Mouse (Mus musculus) cortical plate, adult 2 months (tissue): ENCODE data around the gene St3gal3.

Source experiments
- CTCF ChIP-seq: fragments of 200-500 bp; IDR thresholded peaks from 2 replicates; pipeline ENCODE4 v1.5.1; 2011; ENCODE audit warnings: mild to moderate bottlenecking, control low read depth, low read length; ENCODE audit not compliant: insufficient read depth; ENCODE audit errors: extremely low read depth
- POLR2A ChIP-seq: fragments of 200-500 bp; IDR thresholded peaks from 2 replicates; pipeline ENCODE4 v1.6.1; 2011; ENCODE audit warnings: mild to moderate bottlenecking, low read length, control low read depth; ENCODE audit not compliant: insufficient read depth; ENCODE audit errors: extremely low read depth

- TF ChIP-seq CTCF (no peak), POLR2A (no peak)
These were observed 160.0 kb downstream of the St3gal3 start for GRCm38 (mm10) chr4:117974719-117975118.
